Mouse (Mus musculus) forebrain, embryonic 12.5 days (tissue): ENCODE measurements around the gene Syt13. TPM values are rescaled to one million over a fixed set of nuclear protein-coding genes. Genes with fewer than 3 reads are reported as not detected.
A peak's percentile ranks its signal among the peaks of the same experiment; 100 is the strongest.

Experiments
- ATAC-seq: fragments of 200-750 bp; cut with Nextera tagmentation; 2 replicates; pipeline ENCODE4 v1.8.0; 2017; ENCODE audit warnings: moderate TSS enrichment; ENCODE audit not compliant: low FRiP score
- H3K27ac ChIP-seq: fragments of 300-500 bp; sonication (generic); 2 replicates; pipeline ENCODE4 v1.5.1; 2016; ENCODE audit warnings: mild to moderate bottlenecking
- H3K27me3 ChIP-seq: fragments of 300-500 bp; sonication (generic); 2 replicates; pipeline ENCODE4 v1.6.1; 2016; ENCODE audit warnings: mild to moderate bottlenecking
- H3K36me3 ChIP-seq: fragments of 300-500 bp; sonication (generic); replicated peaks from 2 replicates; pipeline ENCODE4 v1.6.1; 2016; ENCODE audit warnings: mild to moderate bottlenecking
- H3K4me1 ChIP-seq: fragments of 300-500 bp; sonication (generic); 2 replicates; pipeline ENCODE4 v1.6.1; 2016
- H3K4me2 ChIP-seq: fragments of 300-500 bp; sonication (generic); 2 replicates; pipeline ENCODE4 v1.6.1; 2016; ENCODE audit warnings: mild to moderate bottlenecking, moderate library complexity
- H3K4me3 ChIP-seq: fragments of 300-500 bp; sonication (generic); replicated peaks from 2 replicates; pipeline ENCODE4 v1.5.1; 2016; ENCODE audit warnings: mild to moderate bottlenecking
- H3K9ac ChIP-seq: fragments of 300-500 bp; sonication (generic); 2 replicates; pipeline ENCODE4 v1.6.1; 2016; ENCODE audit warnings: mild to moderate bottlenecking
- H3K9me3 ChIP-seq: fragments of 300-500 bp; sonication (generic); 2 replicates; pipeline ENCODE4 v1.6.1; 2016
- WGBS: fragments of 180-500 bp; shearing (Covaris S2); methylation state at CpG from one replicate; pipeline ENCODE4 v1.1.7; 2016; 5-methylcytosine and 5-hydroxymethylcytosine counted together
- polyA plus RNA-seq: library from polyadenylated mRNA; unstranded; fragments of >200 nt; fragmentation: Nextera tagmentation; extraction: Ambion mirVana; gene quantifications from 2 replicates; pipeline ENCODE4 v1.2.1, GENCODE M21; 2016

The Syt13 gene
- polyA plus RNA-seq, 1 experiment from 2014 or later, result 15.4 TPM

DNA sequence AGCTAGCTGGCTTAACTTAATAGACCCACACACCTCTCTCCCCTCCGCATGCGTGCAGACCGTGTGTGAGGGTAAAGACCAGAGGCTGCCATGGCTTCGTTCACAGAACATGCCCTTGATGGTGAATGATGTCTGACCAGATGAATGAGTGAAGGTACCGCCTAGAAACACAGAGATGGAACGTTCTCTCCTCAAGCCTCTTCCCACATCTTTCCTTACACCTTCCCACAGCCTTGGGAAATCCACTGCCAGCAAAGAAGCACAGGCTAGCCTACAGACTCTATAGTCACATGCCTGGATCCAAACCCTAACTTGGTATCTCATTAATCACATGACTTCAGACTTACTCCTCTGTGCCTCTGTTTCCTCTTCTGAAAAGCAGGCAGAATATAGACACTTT lies 18.5 kb downstream of the Syt13 start:
- 87% methylated on average over 6 of the region's 6 CpGs for WGBS
- no peak overlapping the region for H3K9ac ChIP-seq
- H3K9me3 ChIP-seq, result no peaks in the 10 kb centered on the region
- no peaks in the 10 kb centered on the region for H3K27me3 ChIP-seq
- H3K4me1 ChIP-seq, result peaks cover 15% of the 10 kb centered on the region
- no peak overlapping the region for H3K4me2 ChIP-seq
- no peak overlapping the region for H3K27ac ChIP-seq
- ATAC-seq, result no peak
- H3K4me3 ChIP-seq, result no peak overlapping the region
- H3K36me3 ChIP-seq, result no peaks in the 10 kb centered on the region

DNA sequence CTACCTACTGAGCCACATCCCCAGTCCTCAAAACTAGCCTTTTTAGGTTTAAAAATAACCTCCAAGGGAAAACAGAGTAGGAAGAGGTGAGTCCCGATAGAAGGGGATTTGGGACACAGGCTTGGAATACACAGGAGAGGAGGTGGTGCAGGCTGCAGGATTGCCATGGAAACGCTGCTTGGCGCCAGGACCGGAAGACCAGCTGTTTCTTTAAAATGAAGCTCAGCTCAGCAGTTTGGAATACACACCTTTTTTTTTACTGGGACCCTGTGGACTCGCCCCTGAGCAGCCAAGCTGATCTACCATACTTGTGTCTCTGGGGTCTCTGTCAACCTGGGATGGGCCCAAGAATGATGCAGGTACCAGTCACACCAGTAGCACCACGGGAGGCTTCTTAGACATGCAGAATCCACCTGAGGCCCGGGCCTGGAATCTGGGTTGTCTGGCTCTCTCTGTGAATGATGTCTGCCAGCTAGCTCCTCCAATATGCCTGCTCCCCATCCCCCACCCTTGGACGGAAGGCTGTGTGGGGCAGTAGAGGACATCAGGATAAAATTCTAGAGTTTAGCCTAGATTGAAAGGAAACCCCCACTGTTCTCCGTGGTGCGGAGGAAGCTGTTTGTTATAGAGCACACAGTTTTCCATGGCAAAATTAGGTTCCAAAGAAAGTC lies 19.5 kb downstream of the Syt13 start:
- H3K36me3 ChIP-seq, result no peaks in the 10 kb centered on the region
- no peak overlapping the region for H3K9ac ChIP-seq
- H3K4me3 ChIP-seq, result no peak overlapping the region
- no peaks in the 10 kb centered on the region for H3K9me3 ChIP-seq
- ATAC-seq, result no peak
- no peak overlapping the region for H3K4me2 ChIP-seq
- H3K27me3 ChIP-seq, result no peaks in the 10 kb centered on the region
- WGBS, result 17% methylated on average over 10 of the region's 10 CpGs
- peak overlapping the region; percentile 63 for H3K27ac ChIP-seq
- peaks cover 15% of the 10 kb centered on the region for H3K4me1 ChIP-seq

DNA sequence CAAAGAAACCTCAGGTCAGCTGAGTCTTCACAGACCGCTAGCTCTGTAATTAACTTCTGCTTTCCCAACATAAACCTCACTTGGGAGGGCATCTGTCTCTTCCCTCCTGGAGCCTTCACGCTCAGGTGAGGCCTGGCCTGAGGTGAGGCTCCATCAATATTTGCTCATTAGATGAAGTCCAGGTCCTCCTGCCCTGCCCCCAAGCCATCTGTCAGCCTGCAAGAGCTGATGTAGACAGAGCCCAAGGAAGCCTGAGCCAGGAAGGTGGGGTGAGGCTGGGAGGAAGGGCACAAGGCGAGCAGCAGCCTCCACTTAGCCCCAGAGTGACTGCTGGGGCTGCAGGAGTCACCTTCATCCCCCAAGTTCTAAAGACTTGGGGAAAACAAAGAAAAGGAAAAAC lies 20.6 kb downstream of the Syt13 start:
- Histone ChIP-seq H3K4me1 (peaks cover 15% of the 10 kb centered on the region), H3K9me3 (no peaks in the 10 kb centered on the region), H3K27ac (0 out of 2 replicates have a peak overlapping the region, but pooled peaks have one; percentile 8), H3K36me3 (no peaks in the 10 kb centered on the region), H3K9ac (no peak overlapping the region), H3K4me2 (no peak overlapping the region), H3K4me3 (no peak overlapping the region), H3K27me3 (no peaks in the 10 kb centered on the region)
- ATAC-seq, result no peak
- WGBS, result 64% methylated on average over 3 of the region's 3 CpGs

DNA sequence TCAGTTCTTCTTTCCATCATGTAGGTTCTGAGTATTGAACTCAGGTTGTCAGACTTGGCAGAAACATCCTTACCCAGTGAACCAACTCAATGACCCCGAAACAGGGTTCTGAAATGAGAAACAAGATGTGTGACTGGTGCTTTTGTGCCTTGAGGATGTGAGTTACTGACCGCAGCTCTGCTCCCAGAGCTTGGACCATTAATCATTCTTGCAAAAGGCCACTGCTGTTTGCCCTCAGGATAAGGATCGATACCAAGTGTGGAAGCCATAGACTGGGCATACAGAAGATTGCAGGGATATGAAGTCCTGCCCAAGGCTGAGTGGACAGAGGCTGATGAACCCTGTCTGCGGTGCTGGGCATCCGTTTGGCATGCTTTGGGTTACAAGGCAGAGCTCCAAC lies 23.2 kb downstream of the Syt13 start:
- H3K36me3 ChIP-seq, result no peaks in the 10 kb centered on the region
- 97% methylated on average over 5 of the region's 5 CpGs for WGBS
- no peak overlapping the region for H3K4me2 ChIP-seq
- H3K27ac ChIP-seq, result no peak overlapping the region
- no peak for ATAC-seq
- no peak overlapping the region for H3K4me3 ChIP-seq
- H3K27me3 ChIP-seq, result no peaks in the 10 kb centered on the region
- no peak overlapping the region for H3K9ac ChIP-seq
- H3K4me1 ChIP-seq, result peaks cover 15% of the 10 kb centered on the region
- H3K9me3 ChIP-seq, result no peaks in the 10 kb centered on the region

DNA sequence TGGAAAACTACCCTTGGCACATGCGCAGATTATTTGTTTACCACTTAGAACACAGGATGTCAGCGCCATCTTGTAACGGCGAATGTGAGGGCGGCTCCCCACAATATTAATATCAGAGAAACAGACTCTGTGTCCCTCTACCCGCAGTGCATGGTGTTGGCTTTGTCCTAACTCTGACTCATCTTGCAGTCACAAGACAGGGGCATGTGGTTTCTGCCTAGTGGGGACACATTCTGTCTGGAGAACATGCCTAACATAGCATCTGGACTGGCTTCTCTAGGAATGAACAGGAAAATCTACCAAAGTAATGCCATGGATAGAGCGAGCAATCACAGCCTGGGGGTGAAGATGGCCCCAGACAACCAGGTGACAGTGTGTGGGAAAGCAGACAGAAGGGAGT lies 23.9 kb downstream of the Syt13 start:
- ATAC-seq, result no peak
- Histone ChIP-seq H3K9me3 (no peaks in the 10 kb centered on the region), H3K9ac (no peak overlapping the region), H3K4me1 (peaks cover 15% of the 10 kb centered on the region), H3K4me2 (no peak overlapping the region), H3K36me3 (no peaks in the 10 kb centered on the region), H3K4me3 (no peak overlapping the region), H3K27me3 (no peaks in the 10 kb centered on the region), H3K27ac (no peak overlapping the region)
- 94% methylated on average over 7 of the region's 7 CpGs for WGBS

DNA sequence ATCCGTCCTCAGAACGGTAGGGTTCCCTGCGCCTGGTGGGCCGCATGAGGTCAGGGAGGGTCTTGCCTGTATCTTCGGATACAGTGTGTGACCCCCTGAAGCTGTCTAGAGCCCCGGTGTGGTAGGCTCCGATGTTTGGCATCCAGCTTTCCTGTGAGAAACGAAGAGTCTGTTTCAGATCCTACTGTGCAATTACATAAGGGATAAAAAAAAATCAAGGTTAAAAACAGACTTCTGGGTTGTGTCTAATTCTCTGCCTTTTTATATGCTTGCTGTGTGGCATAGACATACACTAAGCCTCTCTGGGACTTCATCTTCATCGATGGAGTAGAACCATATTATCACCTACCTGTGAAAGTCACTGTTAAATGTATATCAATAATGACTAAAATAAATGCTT lies 26.1 kb downstream of the Syt13 start:
- 87% methylated on average over 9 of the region's 9 CpGs for WGBS
- Histone ChIP-seq H3K4me1 (no peaks in the 10 kb centered on the region), H3K9ac (no peak overlapping the region), H3K4me2 (no peak overlapping the region), H3K27me3 (no peaks in the 10 kb centered on the region), H3K9me3 (no peaks in the 10 kb centered on the region), H3K36me3 (no peaks in the 10 kb centered on the region), H3K4me3 (no peak overlapping the region), H3K27ac (no peak overlapping the region)
- ATAC-seq, result no peak

GRCm38 (mm10) chr2:92941463-92941862 lies 26.6 kb downstream of the Syt13 start:
- WGBS, result 83% methylated on average over 3 of the region's 3 CpGs
- no peak for ATAC-seq
- H3K9me3 ChIP-seq, result no peaks in the 10 kb centered on the region
- H3K4me1 ChIP-seq, result no peaks in the 10 kb centered on the region
- no peaks in the 10 kb centered on the region for H3K36me3 ChIP-seq
- H3K4me3 ChIP-seq, result no peak overlapping the region
- H3K27ac ChIP-seq, result no peak overlapping the region
- H3K9ac ChIP-seq, result no peak overlapping the region
- H3K4me2 ChIP-seq, result no peak overlapping the region
- H3K27me3 ChIP-seq, result no peaks in the 10 kb centered on the region

GRCm38 (mm10) chr2:92943406-92943805 lies 28.5 kb downstream of the Syt13 start:
- no peak overlapping the region for H3K9ac ChIP-seq
- peaks cover 11% of the 10 kb centered on the region for H3K4me1 ChIP-seq
- H3K36me3 ChIP-seq, result no peaks in the 10 kb centered on the region
- no peak overlapping the region for H3K4me2 ChIP-seq
- 88% methylated on average over 3 of the region's 3 CpGs for WGBS
- no peak overlapping the region for H3K4me3 ChIP-seq
- H3K27me3 ChIP-seq, result no peaks in the 10 kb centered on the region
- no peaks in the 10 kb centered on the region for H3K9me3 ChIP-seq
- H3K27ac ChIP-seq, result no peak overlapping the region
- no peak for ATAC-seq

DNA sequence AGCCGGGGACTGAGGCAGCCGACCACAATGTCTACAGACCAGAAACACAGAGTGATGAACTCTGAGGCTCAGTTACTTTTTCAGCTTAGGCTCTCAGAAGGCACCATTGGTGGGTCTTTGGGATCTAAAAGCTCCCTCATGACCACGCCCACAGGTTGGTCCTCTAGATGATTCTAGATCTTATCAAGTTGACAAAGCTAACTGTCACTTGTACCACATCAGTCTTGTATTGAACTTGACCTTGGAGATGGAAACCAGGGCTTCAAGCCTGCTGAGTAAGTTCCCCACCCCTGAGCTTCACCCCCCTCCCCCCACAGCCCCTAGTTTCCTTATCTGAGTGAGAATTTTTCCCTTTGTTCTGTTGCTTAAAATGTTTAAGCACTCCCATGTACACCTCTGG lies 29.5 kb downstream of the Syt13 start:
- no peak overlapping the region for H3K4me2 ChIP-seq
- no peak overlapping the region for H3K4me3 ChIP-seq
- H3K27me3 ChIP-seq, result no peaks in the 10 kb centered on the region
- 84% methylated on average over 3 of the region's 3 CpGs for WGBS
- no peak overlapping the region for H3K27ac ChIP-seq
- no peaks in the 10 kb centered on the region for H3K36me3 ChIP-seq
- no peak overlapping the region for H3K9ac ChIP-seq
- no peak for ATAC-seq
- H3K9me3 ChIP-seq, result no peaks in the 10 kb centered on the region
- peaks cover 15% of the 10 kb centered on the region for H3K4me1 ChIP-seq

DNA sequence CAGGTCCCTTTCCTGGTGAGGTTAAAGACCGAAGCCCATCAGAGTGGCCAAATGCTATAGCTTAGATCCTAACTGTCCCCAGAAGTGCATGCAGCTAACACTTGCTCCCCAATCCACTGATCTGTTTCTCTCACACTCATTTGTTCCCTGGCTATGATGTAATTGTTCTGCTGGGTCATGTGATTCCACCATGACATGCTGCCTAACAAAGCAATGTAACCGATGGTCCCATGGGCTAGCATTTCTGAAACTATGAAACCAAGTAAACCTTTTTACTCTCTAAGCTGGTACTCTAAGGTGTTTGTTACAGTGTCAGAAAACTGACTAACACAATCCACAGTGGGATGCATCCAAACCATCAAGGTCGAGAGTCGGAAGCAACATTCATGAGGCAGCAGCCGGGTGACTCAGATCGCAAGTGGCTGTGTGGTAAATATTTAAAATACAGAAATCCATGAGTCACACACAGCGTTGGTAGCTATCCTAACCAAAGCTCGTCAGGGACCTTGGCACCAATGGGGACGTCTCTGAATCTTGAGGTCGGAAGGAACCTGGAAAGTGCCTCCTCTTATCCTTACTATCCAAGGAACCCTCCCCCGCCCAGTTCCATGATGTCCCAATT lies 30.3 kb downstream of the Syt13 start:
- H3K9ac ChIP-seq, result no peak overlapping the region
- H3K4me2 ChIP-seq, result no peak overlapping the region
- no peaks in the 10 kb centered on the region for H3K27me3 ChIP-seq
- H3K4me3 ChIP-seq, result no peak overlapping the region
- H3K27ac ChIP-seq, result no peak overlapping the region
- no peak for ATAC-seq
- no peaks in the 10 kb centered on the region for H3K9me3 ChIP-seq
- H3K36me3 ChIP-seq, result no peaks in the 10 kb centered on the region
- H3K4me1 ChIP-seq, result peaks cover 15% of the 10 kb centered on the region
- WGBS, result 92% methylated on average over 11 of the region's 11 CpGs

DNA sequence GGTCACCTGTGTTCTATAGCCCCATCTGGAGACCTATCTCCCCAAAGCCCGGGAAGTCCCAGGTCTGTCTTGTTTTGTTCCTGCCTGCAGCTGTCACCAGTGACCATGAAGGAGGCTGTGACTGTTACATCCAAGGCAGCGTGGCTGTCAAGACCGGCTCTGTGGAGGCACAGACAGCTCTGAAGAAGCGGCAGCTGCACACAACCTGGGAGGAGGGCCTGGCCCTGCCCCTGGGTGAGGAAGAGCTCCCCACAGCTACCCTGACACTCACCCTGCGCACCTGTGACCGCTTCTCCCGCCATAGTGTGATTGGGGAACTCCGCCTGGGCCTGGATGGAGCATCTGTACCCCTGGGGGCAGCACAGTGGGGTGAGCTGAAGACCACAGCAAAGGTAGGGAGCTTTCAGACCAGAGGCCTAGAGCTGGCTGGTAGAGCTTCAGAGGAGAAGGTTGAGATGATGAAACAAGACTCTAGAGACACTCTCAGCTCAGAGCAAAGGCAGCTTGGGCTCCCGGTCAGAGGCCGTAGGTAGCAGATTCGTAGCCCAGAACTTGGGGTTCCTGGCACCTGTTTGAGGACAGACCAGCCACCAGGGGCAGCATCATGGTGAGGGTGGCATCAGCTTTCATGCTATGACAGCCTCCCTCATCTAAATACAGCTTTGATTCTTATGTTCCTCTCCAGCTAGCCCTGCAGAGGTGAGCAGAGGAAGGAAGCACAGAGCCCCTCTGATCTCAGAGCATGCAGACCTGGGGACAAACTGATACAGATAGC lies 31.1 kb downstream of the Syt13 start:
- 88% methylated on average over 11 of the region's 11 CpGs for WGBS

DNA sequence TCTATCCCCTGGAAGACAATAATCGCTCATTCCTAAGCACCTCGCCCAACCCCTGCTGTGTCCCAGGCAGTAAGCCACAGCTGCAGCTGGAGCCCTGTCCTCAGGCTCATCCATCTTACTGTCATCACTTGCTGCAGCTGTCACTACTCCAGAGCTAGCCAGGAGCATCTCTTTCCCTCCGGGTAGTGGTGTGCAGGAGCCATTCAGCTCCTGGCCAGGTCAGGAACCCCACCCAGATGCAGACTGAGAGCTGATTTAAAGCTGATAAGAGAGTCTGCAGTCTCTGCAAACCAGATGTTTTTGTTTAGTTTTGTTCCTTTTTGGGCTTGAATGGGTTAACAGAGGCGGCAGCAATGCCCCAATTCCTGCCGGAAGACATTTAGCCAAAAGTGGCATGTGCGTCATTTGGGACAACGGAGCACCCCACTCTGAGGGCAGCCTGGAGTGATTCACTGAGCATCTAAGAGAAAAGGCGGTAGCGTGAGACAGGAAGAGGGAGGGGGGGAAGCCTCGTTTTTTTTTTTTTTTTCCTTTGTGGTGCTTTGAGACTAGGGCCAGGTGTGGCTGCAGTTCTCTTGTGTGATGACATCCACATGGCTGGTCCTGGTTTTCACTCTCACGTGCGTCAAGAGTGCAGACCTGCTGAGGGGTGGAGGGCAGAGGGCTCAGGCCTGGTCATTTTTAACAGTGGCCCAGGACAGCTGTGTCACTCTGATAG lies 33.2 kb downstream of the Syt13 start:
- Histone ChIP-seq H3K9ac (no peak overlapping the region), H3K9me3 (no peaks in the 10 kb centered on the region), H3K36me3 (no peaks in the 10 kb centered on the region), H3K27me3 (no peaks in the 10 kb centered on the region), H3K4me2 (no peak overlapping the region), H3K4me3 (no peak overlapping the region), H3K4me1 (peaks cover 15% of the 10 kb centered on the region), H3K27ac (no peak overlapping the region)
- WGBS, result 12% methylated on average over 12 of the region's 12 CpGs
- peak; percentile 36; the same call in 1 of the 2 replicates for ATAC-seq

More for the DNA sequence above, 31.1 kb downstream of the Syt13 start:
- Histone ChIP-seq H3K27ac (no peak overlapping the region), H3K4me2 (no peak overlapping the region), H3K4me3 (no peak overlapping the region), H3K36me3 (no peaks in the 10 kb centered on the region), H3K9ac (no peak overlapping the region), H3K9me3 (no peaks in the 10 kb centered on the region), H3K27me3 (no peaks in the 10 kb centered on the region), H3K4me1 (peaks cover 15% of the 10 kb centered on the region)
- ATAC-seq, result no peak
